Mouse (Mus musculus): ENCODE results near the gene Gm26657. TPM values are rescaled to one million over a fixed set of nuclear protein-coding genes. Genes with fewer than 3 reads are reported as not detected.

Gene Gm26657
- polyA plus RNA-seq, 1 experiment from 2014 or later: not detected

DNA sequence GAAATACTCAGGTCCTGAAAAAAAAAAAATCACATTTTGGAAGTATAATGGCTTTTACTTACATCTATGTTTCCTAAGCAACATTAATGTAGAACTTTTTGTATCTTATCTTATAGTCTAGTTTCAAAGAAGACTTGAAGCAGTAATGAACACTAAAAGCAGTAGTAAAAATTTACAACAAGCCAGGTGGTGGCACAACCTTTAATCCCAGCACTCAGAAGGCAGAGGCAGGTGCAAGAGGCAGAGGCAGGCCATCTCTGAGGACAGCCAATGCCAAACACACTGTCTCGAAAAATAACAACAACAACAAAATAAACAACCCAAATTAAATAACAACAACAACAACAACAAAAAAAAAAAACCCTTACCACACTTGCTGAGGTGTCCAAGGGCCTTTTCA lies 31.2 kb downstream of the Gm26657 start:
- no peak for ATAC-seq (ENCODE audit: low read depth)

More for the DNA sequence above, 31.2 kb downstream of the Gm26657 start:
- H3K27ac ChIP-seq (replicated peaks; ENCODE audit: low read depth, low read length): no peak overlapping the region
- DNase-seq (ENCODE audit: low spot score): no peak
- peaks cover 92% of the 10 kb centered on the region for H3K36me3 ChIP-seq (ENCODE audit: control insufficient read depth, insufficient read depth, low read length)
- H3K9ac ChIP-seq (ENCODE audit: low read depth, low read length): no peak overlapping the region
- WGBS: 58% methylated on average over 1 of the region's 1 CpGs
- no peak overlapping the region for H3K4me3 ChIP-seq (ENCODE audit: low read depth, low read length)
- H3K27me3 ChIP-seq (replicated peaks; ENCODE audit: control insufficient read depth, insufficient read depth, low read length): no peaks in the 10 kb centered on the region
- H3K4me1 ChIP-seq (ENCODE audit: control insufficient read depth, insufficient read depth, low read length): no peaks in the 10 kb centered on the region
- no peaks in the 10 kb centered on the region for H3K9me3 ChIP-seq (ENCODE audit: control insufficient read depth, low read length)
- no peak overlapping the region for H3K4me2 ChIP-seq (ENCODE audit: low read depth, low read length)

Other genes with a start within 250 kb of the Gm26657 start
- not detected in 2 replicates for gene Actl7b, start 1.4 kb downstream of the Gm26657 start, polyA plus RNA-seq (2014; fragmentation: Nextera tagmentation; extraction: Ambion mirVana)
- not detected in 2 replicates for gene Actl7a, start 3.3 kb downstream of the Gm26657 start, polyA plus RNA-seq (2014; fragmentation: Nextera tagmentation; extraction: Ambion mirVana)
- 56.8 and 74.8 TPM in 2 replicates for gene Elp1, start 62.3 kb downstream of the Gm26657 start, polyA plus RNA-seq (2014; fragmentation: Nextera tagmentation; extraction: Ambion mirVana)
- gene Fam206a, start 62.3 kb downstream of the Gm26657 start, polyA plus RNA-seq (2014; fragmentation: Nextera tagmentation; extraction: Ambion mirVana): 17.6 and 18.6 TPM in 2 replicates
- 23.2 and 28.0 TPM in 2 replicates for gene Ctnnal1, start 125.1 kb downstream of the Gm26657 start, polyA plus RNA-seq (2014; fragmentation: Nextera tagmentation; extraction: Ambion mirVana)
- gene Tmem245, start 207.4 kb downstream of the Gm26657 start, polyA plus RNA-seq (2014; fragmentation: Nextera tagmentation; extraction: Ambion mirVana): 9.8 and 11.7 TPM in 2 replicates

Data from embryonic facial prominence, embryonic 14.5 days (tissue).